Mouse (Mus musculus) neural tube, embryonic 13.5 days (tissue): ENCODE measurements around the gene Kank1. TPM values are rescaled to one million over a fixed set of nuclear protein-coding genes. Genes with fewer than 3 reads are reported as not detected.

ENCODE experiments used
- ATAC-seq: fragments of 200-750 bp; cut with Nextera tagmentation; 2 replicates; pipeline ENCODE4 v1.8.0; 2017; ENCODE audit warnings: low read depth, mild to moderate bottlenecking, moderate TSS enrichment, moderate library complexity
- H3K27ac ChIP-seq: fragments of 300-500 bp; sonication (generic); replicated peaks from 2 replicates; pipeline ENCODE4 v1.5.1; 2015; ENCODE audit warnings: moderate library complexity, mild to moderate bottlenecking, inconsistent platforms
- H3K27me3 ChIP-seq: fragments of 300-500 bp; sonication (generic); 2 replicates; pipeline ENCODE4 v1.6.1; 2015; ENCODE audit warnings: mild to moderate bottlenecking, inconsistent platforms
- H3K36me3 ChIP-seq: fragments of 300-500 bp; sonication (generic); 2 replicates; pipeline ENCODE4 v1.6.1; 2015; ENCODE audit warnings: mild to moderate bottlenecking, inconsistent platforms
- H3K4me1 ChIP-seq: fragments of 300-500 bp; sonication (generic); replicated peaks from 2 replicates; pipeline ENCODE4 v1.6.1; 2015; ENCODE audit warnings: inconsistent platforms
- H3K4me2 ChIP-seq: fragments of 300-500 bp; sonication (generic); 2 replicates; pipeline ENCODE4 v1.6.1; 2015; ENCODE audit warnings: inconsistent platforms, mild to moderate bottlenecking, moderate library complexity
- H3K4me3 ChIP-seq: fragments of 300-500 bp; sonication (generic); 2 replicates; pipeline ENCODE4 v1.5.1; 2015; ENCODE audit warnings: mild to moderate bottlenecking, inconsistent platforms
- H3K9ac ChIP-seq: fragments of 300-500 bp; sonication (generic); 2 replicates; pipeline ENCODE4 v1.6.1; 2015; ENCODE audit warnings: moderate library complexity, mild to moderate bottlenecking, inconsistent platforms
- H3K9me3 ChIP-seq: fragments of 300-500 bp; sonication (generic); 2 replicates; pipeline ENCODE4 v1.6.1; 2016; ENCODE audit warnings: inconsistent platforms
- WGBS: fragments of 180-500 bp; shearing (Covaris S2); methylation state at CpG from one replicate; pipeline ENCODE4 v1.1.7; 2015; 5-methylcytosine and 5-hydroxymethylcytosine counted together
- polyA plus RNA-seq: library from polyadenylated mRNA; unstranded; fragments of >200 nt; fragmentation: Nextera tagmentation; extraction: Ambion mirVana; gene quantifications from 2 replicates; pipeline ENCODE4 v1.2.1, GENCODE M21; 2015

Kank1 gene
- polyA plus RNA-seq, 1 experiment from 2014 or later = 10.3 TPM

DNA sequence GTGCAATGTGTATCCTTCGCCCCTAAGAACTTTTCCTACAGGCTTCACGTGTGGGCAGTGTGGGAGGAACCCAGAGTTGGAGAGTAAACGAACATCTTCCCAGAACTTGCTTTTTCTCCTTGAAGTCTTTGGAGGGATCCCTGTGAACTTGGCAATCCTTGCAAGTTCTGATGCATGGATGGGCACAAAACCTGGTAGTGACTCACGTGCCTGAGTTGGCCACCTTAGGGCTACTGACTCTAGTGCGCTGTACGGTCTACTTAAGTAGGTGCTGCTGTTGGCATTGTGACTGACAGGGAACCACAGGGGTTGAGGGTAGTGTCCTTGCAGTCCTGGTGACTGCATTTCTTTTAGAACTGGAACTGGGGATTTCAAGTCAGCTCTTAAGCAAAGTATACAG lies 21.5 kb downstream of the Kank1 start:
- WGBS = 90% methylated on average over 6 of the region's 6 CpGs
- H3K27ac ChIP-seq = no peak overlapping the region
- H3K4me2 ChIP-seq = no peak overlapping the region
- H3K36me3 ChIP-seq = no peaks in the 10 kb centered on the region
- no peak overlapping the region for H3K4me3 ChIP-seq
- no peak for ATAC-seq
- H3K9me3 ChIP-seq = no peaks in the 10 kb centered on the region
- H3K27me3 ChIP-seq = no peaks in the 10 kb centered on the region
- H3K9ac ChIP-seq = no peak overlapping the region
- H3K4me1 ChIP-seq = no peaks in the 10 kb centered on the region

DNA sequence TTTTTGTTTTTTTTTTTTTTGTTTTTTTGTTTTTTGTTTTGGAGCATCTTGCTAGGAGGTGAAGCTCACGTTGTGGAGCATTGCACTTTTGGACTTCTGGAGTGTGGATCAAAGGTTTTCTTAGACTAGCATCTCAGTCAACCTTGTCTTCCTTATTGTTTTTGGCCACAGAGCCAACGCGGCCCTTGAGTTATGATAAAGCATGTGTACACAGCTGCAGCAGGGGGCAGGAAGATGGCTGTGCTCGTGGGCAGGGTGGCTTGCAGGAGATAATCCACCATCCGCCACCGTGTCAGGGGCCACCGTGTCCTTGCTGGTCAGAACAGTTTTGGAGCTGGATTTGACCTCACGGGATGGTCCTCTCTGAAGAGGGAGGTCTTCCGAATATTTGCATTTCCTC lies 29.4 kb downstream of the Kank1 start:
- no peak for ATAC-seq
- no peak overlapping the region for H3K27ac ChIP-seq
- H3K4me1 ChIP-seq = peaks cover 8% of the 10 kb centered on the region; the same call in 1 of the 2 replicates
- 58% methylated on average over 9 of the region's 9 CpGs for WGBS
- H3K36me3 ChIP-seq = no peaks in the 10 kb centered on the region
- no peaks in the 10 kb centered on the region for H3K9me3 ChIP-seq
- H3K4me2 ChIP-seq = no peak overlapping the region
- H3K4me3 ChIP-seq = no peak overlapping the region
- H3K27me3 ChIP-seq = no peaks in the 10 kb centered on the region
- H3K9ac ChIP-seq = no peak overlapping the region

DNA sequence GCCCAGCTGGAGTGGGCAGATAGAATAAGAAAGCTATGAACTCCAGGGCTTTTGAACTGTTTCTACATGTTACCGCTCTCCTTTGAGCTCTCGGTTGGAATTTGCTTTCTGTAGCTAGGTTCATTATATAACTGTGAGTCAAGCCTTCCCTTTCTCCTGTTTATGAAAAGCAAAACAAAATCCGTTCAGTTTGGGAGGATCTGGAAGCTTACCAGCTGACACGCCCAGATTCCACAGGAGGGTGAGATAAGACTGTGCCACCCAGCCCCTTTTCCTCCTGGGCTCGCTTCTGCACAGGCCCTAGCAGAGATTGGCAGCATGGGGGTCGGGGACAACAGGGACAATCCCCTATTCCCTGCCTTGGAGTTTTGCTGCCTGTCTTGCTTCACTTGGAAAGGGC lies 30.5 kb downstream of the Kank1 start:
- Histone ChIP-seq H3K27ac (no peak overlapping the region), H3K4me3 (no peak overlapping the region), H3K27me3 (no peaks in the 10 kb centered on the region), H3K4me2 (no peak overlapping the region), H3K9me3 (no peaks in the 10 kb centered on the region), H3K36me3 (no peaks in the 10 kb centered on the region), H3K4me1 (peaks cover 8% of the 10 kb centered on the region; the same call in 1 of the 2 replicates), H3K9ac (no peak overlapping the region)
- 50% methylated on average over 6 of the region's 6 CpGs for WGBS
- no peak for ATAC-seq

DNA sequence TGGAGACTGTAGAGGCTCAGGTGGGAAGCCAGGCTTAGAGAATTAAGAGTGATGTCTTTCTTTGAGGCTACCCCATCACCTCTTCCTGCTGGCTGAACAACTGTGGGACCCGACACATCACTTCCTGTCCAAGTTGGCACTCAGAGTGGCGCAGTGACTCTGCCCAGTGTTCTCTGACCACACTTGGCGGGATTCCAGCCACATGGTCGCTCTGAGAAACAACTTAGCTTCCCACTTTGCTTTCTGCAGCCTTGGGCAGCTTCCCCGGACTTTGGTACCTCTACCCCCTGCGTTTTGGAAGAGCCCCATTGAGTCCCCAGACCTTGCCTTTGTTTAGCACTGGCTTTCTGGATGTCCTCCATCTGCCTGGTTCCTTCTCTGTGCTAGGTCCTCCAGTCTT lies 31.8 kb downstream of the Kank1 start:
- Histone ChIP-seq H3K27ac (no peak overlapping the region), H3K4me1 (peaks cover 8% of the 10 kb centered on the region; the same call in 1 of the 2 replicates), H3K9me3 (no peaks in the 10 kb centered on the region), H3K4me3 (no peak overlapping the region), H3K27me3 (no peaks in the 10 kb centered on the region), H3K36me3 (no peaks in the 10 kb centered on the region), H3K9ac (no peak overlapping the region), H3K4me2 (no peak overlapping the region)
- ATAC-seq = no peak
- WGBS = 86% methylated on average over 6 of the region's 6 CpGs

DNA sequence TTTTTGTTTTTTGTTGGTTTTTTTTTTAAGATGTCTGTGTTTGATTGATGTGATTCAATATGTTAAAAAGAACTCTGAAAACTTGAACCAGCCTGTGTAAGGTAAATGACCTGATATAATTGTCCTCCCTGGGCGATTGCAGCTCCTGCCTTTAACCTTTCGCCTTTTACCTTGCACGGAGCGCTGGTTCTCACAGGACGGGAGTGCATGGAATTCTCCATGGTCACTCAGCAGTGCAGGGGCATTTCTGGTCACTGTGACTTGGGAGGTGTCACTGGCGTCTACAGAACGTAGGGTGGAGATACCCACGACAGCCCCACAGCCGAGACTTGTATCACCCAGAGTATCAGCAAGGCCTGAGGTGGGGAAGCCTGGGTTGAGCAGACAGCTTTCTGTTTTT lies 34.8 kb downstream of the Kank1 start:
- H3K36me3 ChIP-seq = no peaks in the 10 kb centered on the region
- no peaks in the 10 kb centered on the region for H3K27me3 ChIP-seq
- no peak overlapping the region for H3K4me2 ChIP-seq
- H3K9me3 ChIP-seq = no peaks in the 10 kb centered on the region
- H3K9ac ChIP-seq = no peak overlapping the region
- H3K27ac ChIP-seq = no peak overlapping the region
- no peak for ATAC-seq
- peaks cover 8% of the 10 kb centered on the region; the same call in 1 of the 2 replicates for H3K4me1 ChIP-seq
- no peak overlapping the region for H3K4me3 ChIP-seq
- WGBS = 57% methylated on average over 9 of the region's 9 CpGs

DNA sequence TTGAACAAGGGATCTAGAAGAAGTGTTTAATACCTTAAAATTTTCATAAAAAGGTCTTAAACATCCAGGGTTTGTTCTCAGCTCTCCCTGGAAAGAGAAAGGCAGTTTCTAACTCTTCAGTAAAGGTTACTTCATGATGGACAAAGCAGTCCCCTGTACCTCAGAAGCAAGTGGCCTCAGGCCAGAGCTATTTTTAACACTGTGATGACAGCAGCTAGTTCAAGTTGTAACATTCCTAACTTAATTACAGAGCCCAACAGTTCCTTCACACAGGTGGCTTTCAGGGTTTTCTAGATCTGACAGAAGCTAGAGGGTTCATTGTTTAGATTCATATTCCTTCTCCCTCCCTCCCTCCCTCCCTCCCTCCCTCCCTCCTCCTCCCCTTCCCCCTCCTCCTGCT lies 36.4 kb downstream of the Kank1 start:
- no peaks in the 10 kb centered on the region for H3K4me1 ChIP-seq
- no peak for ATAC-seq
- H3K36me3 ChIP-seq = no peaks in the 10 kb centered on the region
- H3K9ac ChIP-seq = no peak overlapping the region
- H3K27me3 ChIP-seq = no peaks in the 10 kb centered on the region
- no peak overlapping the region for H3K4me2 ChIP-seq
- H3K4me3 ChIP-seq = no peak overlapping the region
- no peaks in the 10 kb centered on the region for H3K9me3 ChIP-seq
- H3K27ac ChIP-seq = no peak overlapping the region

DNA sequence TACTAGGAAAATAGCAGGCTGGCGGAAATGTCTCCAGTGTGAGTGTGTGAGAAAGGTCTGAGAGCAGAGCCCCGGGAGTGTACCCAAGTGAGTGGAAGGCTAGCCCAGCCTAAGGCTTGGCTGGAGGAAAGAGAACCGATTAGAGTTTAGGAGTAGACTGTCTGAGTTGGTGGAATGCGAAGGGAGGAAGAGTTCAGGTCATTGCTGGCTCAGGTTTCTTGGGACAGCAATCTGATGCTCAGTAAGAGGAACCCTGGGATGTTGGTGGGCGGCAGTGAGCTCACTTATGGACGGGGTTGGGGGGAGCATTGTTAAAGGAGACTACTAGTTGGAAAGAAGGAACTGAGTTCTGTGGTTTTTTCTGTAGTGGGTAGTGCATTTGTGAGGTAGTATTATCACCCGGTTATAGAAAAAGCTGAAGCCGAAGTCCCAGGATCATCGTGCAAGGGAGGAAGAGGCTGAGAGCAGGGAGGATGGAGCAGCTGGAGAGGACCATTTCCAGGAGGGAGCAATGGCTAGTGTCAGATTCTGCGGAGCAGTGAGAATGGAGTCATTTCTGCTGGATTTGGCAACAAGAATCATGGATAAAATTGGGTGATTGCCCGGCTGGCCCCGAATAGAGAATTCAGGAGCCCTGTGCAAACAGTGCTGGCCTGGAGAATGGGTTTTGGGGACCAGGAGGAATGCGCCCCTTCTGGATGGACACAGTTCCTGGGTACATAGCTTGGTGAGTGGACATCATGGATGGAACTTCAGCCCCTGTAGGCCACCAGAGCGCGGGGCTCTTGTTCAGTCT lies 40.0 kb downstream of the Kank1 start:
- Histone ChIP-seq H3K4me1 (no peaks in the 10 kb centered on the region), H3K9me3 (no peaks in the 10 kb centered on the region), H3K9ac (no peak overlapping the region), H3K4me3 (no peak overlapping the region), H3K36me3 (no peaks in the 10 kb centered on the region), H3K27me3 (no peaks in the 10 kb centered on the region), H3K4me2 (no peak overlapping the region), H3K27ac (no peak overlapping the region)
- 90% methylated on average over 15 of the region's 15 CpGs for WGBS
- no peak for ATAC-seq

DNA sequence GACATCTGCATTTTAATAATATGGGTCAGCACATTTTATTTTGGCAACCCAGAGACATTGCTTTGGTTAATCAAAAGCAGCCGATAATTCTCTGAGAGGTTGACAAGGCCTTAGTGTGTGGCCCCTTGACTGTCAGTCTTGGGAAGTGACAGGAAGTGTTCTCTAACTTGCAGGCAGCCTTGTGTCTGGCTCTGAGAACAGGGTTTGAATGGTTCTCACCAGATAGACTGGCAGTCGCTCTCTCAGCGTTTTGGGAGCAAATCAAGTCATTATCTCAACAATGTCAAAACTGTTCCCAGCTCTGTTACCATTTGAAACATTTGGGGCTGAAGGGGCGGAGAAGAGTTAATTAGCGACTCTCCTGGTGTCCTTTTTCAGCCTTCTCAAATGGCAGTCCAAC lies 41.0 kb downstream of the Kank1 start:
- Histone ChIP-seq H3K4me3 (no peak overlapping the region), H3K27ac (no peak overlapping the region), H3K9me3 (no peaks in the 10 kb centered on the region), H3K36me3 (no peaks in the 10 kb centered on the region), H3K9ac (no peak overlapping the region), H3K4me1 (no peaks in the 10 kb centered on the region), H3K27me3 (no peaks in the 10 kb centered on the region), H3K4me2 (no peak overlapping the region)
- no peak for ATAC-seq
- WGBS = 41% methylated on average over 5 of the region's 5 CpGs

DNA sequence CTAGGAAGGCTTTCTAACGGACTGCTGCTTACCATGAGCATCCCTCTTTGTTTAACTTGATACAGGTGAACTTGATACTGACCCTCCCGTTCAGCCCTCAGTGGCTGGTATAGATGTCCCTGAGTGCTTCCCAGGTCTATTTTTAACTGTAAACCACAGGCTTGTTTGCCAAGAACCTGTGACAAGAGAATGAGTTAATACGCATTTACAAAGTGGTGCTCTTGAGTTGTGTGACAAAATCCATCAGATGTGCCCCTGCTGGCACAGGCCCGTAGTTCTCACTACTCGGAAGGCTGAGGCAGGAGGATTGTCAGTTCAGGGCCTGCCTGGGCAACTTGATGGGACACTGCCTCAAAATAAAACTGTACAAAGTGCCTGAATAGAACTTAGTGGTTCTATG lies 42.8 kb downstream of the Kank1 start:
- 87% methylated on average over 5 of the region's 5 CpGs for WGBS
- Histone ChIP-seq H3K4me1 (no peaks in the 10 kb centered on the region), H3K9ac (no peak overlapping the region), H3K27ac (no peak overlapping the region), H3K36me3 (no peaks in the 10 kb centered on the region), H3K9me3 (0 out of 2 replicates have a peak, but pooled peaks cover 5% of the 10 kb centered on the region), H3K27me3 (no peaks in the 10 kb centered on the region; the same call in 1 of the 2 replicates), H3K4me3 (no peak overlapping the region), H3K4me2 (no peak overlapping the region)
- ATAC-seq = no peak

DNA sequence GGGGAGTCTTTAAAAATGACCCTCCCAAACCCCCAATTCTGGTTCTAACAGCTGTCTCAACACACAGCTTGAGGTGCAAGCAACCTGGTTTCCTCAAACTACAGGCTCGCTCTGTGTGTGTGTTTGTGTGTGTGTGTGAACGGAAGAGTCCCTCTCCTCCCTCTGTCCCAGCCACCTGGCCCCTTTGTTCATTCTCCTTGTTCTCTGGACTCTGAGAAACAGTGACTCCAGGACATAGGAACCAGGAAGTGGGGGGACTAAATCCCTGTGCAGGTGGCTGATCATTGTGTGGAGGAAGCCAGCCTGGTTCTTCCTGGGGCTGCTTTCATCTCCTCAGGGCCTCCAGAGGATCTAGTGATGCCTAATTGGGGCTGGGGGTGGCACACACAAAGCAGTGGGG lies 46.9 kb downstream of the Kank1 start:
- H3K4me3 ChIP-seq = no peak overlapping the region
- 0 out of 2 replicates have a peak, but pooled peaks cover 5% of the 10 kb centered on the region for H3K9me3 ChIP-seq
- no peak overlapping the region for H3K9ac ChIP-seq
- 86% methylated on average over 2 of the region's 2 CpGs for WGBS
- H3K36me3 ChIP-seq = no peaks in the 10 kb centered on the region
- ATAC-seq = no peak
- no peak overlapping the region for H3K4me2 ChIP-seq
- no peak overlapping the region for H3K27ac ChIP-seq
- peaks cover 12% of the 10 kb centered on the region for H3K4me1 ChIP-seq
- H3K27me3 ChIP-seq = no peaks in the 10 kb centered on the region; the same call in 1 of the 2 replicates

DNA sequence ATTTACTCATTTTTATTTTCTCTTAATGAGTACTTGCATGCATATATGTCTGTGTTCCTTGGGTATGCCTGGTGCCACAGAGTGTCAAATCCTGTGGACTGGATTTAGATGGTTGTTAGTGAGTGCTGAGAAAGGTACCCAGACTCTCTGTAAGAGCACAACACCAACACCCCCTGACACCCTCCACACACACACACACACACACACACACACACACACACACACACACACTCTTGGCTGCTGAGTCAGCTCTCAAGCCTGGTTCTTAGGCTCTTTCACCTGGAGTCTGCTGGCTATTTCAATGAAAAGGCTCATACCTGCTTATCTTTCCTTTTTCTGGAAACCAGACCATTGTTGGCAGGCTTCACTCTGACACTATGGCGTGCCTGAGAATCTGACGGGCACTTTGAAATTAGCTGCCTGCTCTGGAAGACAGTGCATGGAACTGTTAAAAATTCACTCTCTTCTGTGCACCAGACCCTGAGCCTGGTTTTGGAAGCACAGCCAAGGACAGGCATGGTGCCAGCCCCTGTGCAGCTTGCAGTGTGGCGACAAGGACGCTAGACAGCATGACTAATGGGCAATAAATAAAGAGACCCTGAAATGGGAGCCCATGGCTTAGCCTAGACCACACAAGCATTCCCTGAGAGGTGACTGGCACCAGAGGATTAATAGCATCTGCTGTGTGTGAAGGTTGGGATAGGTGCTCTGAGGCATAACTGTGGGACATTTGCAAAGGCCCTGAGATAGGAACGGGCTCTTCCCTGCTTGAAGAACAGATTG lies 49.2 kb downstream of the Kank1 start:
- Histone ChIP-seq H3K36me3 (no peaks in the 10 kb centered on the region), H3K9ac (no peak overlapping the region), H3K27ac (0 out of 2 replicates have a peak overlapping the region, but pooled peaks have one; percentile 24), H3K27me3 (no peaks in the 10 kb centered on the region; the same call in 1 of the 2 replicates), H3K4me3 (no peak overlapping the region), H3K9me3 (0 out of 2 replicates have a peak, but pooled peaks cover 5% of the 10 kb centered on the region), H3K4me1 (peaks cover 12% of the 10 kb centered on the region), H3K4me2 (no peak overlapping the region)
- ATAC-seq = peak; percentile 97
- 25% methylated on average over 5 of the region's 5 CpGs for WGBS

DNA sequence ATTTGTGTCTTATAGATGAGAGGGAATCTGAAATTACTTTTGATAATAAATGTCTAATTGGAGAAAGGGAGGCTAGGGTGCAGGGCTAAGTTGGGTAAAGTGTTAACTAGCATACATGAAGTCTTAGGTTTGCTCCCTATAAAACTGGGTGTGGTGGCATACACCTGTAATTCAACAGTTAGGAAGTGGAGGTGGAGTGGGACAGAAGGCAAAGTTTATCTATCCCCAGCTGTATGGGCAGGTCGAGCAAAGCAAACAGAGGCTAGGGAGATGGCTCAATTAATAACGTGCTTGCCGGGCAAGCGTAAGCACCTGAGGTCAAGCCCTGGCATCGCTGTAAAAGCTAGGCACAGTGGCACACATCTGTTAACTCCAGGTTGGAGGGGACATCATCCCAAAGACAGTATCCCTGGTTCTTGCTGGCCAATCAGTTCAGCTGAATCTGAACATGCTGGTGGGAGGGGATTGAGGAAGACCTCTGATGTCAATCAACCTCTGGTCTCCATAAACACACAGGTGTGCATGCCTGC lies 54.3 kb downstream of the Kank1 start:
- no peak for ATAC-seq

More for the DNA sequence above, 54.3 kb downstream of the Kank1 start:
- Histone ChIP-seq H3K36me3 (no peaks in the 10 kb centered on the region), H3K27ac (no peak overlapping the region), H3K9ac (no peak overlapping the region), H3K4me1 (peaks cover 5% of the 10 kb centered on the region), H3K4me3 (no peak overlapping the region), H3K4me2 (no peak overlapping the region), H3K9me3 (no peaks in the 10 kb centered on the region), H3K27me3 (no peaks in the 10 kb centered on the region)
- WGBS = 96% methylated on average over 5 of the region's 5 CpGs
